Mouse (Mus musculus) limb, embryonic 11.5 days (tissue): Measurements from ENCODE around the gene Sult1a1. TPM values are rescaled to one million over a fixed set of nuclear protein-coding genes. Genes with fewer than 3 reads are reported as not detected.
A peak's percentile ranks its signal among the peaks of the same experiment; 100 is the strongest.

Source experiments
- ATAC-seq: fragments of 200-750 bp; cut with Nextera tagmentation; 2 replicates; pipeline ENCODE4 v1.8.0; 2017; ENCODE audit warnings: low read depth; ENCODE audit not compliant: insufficient number of reproducible peaks, low FRiP score, low TSS enrichment
- DNase-seq: peaks from one replicate; pipeline ENCODE4 v3.0.0-alpha.2; 2015; ENCODE audit warnings: low spot score
- H3K27ac ChIP-seq: fragments of 300-500 bp; sonication (generic); replicated peaks from 2 replicates; pipeline ENCODE4 v1.5.1; 2014; ENCODE audit warnings: low read depth, mild to moderate bottlenecking, low read length
- H3K27me3 ChIP-seq: fragments of 300-500 bp; sonication (generic); 2 replicates; pipeline ENCODE4 v1.6.1; 2014; ENCODE audit warnings: mild to moderate bottlenecking, low read length, mixed read lengths; ENCODE audit not compliant: control insufficient read depth, insufficient read depth
- H3K36me3 ChIP-seq: fragments of 300-500 bp; sonication (generic); 2 replicates; pipeline ENCODE4 v1.6.1; 2014; ENCODE audit warnings: mild to moderate bottlenecking, low read length, moderate library complexity, mixed read lengths; ENCODE audit not compliant: control insufficient read depth, insufficient read depth
- H3K4me1 ChIP-seq: fragments of 300-500 bp; sonication (generic); 2 replicates; pipeline ENCODE4 v1.6.1; 2014; ENCODE audit warnings: low read length, mixed read lengths; ENCODE audit not compliant: control insufficient read depth, insufficient read depth
- H3K4me2 ChIP-seq: fragments of 300-500 bp; sonication (generic); 2 replicates; pipeline ENCODE4 v1.6.1; 2014; ENCODE audit warnings: low read depth, mild to moderate bottlenecking, moderate library complexity; ENCODE audit not compliant: severe bottlenecking
- H3K4me3 ChIP-seq: fragments of 300-500 bp; sonication (generic); 2 replicates; pipeline ENCODE4 v1.5.1; 2014; ENCODE audit warnings: low read depth, low read length
- H3K9ac ChIP-seq: fragments of 300-500 bp; sonication (generic); 2 replicates; pipeline ENCODE4 v1.6.1; 2014; ENCODE audit warnings: mild to moderate bottlenecking, low read length
- H3K9me3 ChIP-seq: fragments of 300-500 bp; sonication (generic); 2 replicates; pipeline ENCODE4 v1.6.1; 2016; ENCODE audit warnings: low read length; ENCODE audit not compliant: control insufficient read depth
- WGBS: fragments of 180-500 bp; shearing (Covaris S2); extraction: QIAGEN DNeasy Blood & Tissue Kit; methylation state at CpG from one replicate; pipeline ENCODE4 v1.1.7; 2014; 5-methylcytosine and 5-hydroxymethylcytosine counted together
- polyA plus RNA-seq: library from polyadenylated mRNA; unstranded; fragments of >200 nt; fragmentation: Nextera tagmentation; extraction: Ambion mirVana; gene quantifications from 2 replicates; pipeline ENCODE4 v1.2.1, GENCODE M21; 2014

Gene Sult1a1
- polyA plus RNA-seq, 1 experiment from 2014 or later = 0.23 TPM

DNA sequence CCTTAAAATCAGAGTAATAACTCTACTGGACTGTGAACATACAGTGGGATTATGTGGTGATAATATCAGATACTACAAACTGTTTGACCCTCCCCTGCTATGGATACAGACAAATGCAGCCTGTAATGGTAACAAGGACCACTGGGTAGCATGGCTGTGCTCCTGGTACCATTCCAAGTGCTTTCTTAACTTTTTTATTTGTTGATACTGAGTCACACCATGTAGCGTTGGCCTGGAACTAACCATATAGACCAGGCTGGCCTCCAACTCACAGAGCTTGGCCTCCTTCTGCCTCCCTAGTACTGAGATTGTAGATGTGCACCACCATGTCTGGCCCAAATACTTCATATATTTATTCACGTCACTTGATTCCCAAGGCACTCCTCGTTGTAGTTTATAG, 11.0 kb downstream of the Sult1a1 start:
- H3K9me3 ChIP-seq = no peaks in the 10 kb centered on the region
- H3K4me2 ChIP-seq = no peak overlapping the region
- ATAC-seq (no peak), DNase-seq (no peak)
- H3K9ac ChIP-seq = no peak overlapping the region
- no peaks in the 10 kb centered on the region for H3K4me1 ChIP-seq
- H3K27ac ChIP-seq = no peak overlapping the region
- H3K36me3 ChIP-seq = peaks cover 5% of the 10 kb centered on the region; the same call in 1 of the 2 replicates
- H3K4me3 ChIP-seq = no peak overlapping the region
- no peaks in the 10 kb centered on the region for H3K27me3 ChIP-seq
- WGBS = 95% methylated on average over 3 of the region's 3 CpGs

DNA sequence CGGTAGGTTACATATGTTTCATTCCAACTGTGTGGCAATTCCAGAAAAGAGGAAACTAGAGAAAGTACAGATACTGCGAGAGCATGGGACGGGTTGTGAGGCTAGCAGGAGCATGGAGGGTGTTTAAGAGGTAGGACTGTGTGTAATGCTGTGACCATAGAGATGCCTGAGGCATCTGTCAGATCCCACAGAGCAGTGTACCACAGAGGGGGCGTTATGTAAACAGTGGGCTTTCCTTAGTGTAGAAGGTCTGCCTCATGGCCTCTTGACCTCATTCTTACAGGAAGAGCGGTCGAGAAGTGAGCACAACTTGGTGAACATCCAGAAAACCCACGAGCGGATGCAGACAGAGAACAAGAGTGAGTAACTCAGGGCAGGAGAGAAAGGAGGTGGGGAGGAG, 12.6 kb downstream of the Sult1a1 start:
- Histone ChIP-seq H3K36me3 (peaks cover 5% of the 10 kb centered on the region; the same call in 1 of the 2 replicates), H3K9me3 (no peaks in the 10 kb centered on the region), H3K9ac (no peak overlapping the region), H3K27ac (no peak overlapping the region), H3K27me3 (no peaks in the 10 kb centered on the region), H3K4me1 (no peaks in the 10 kb centered on the region), H3K4me2 (no peak overlapping the region), H3K4me3 (no peak overlapping the region)
- WGBS = 78% methylated on average over 8 of the region's 8 CpGs
- DNase-seq = no peak
- ATAC-seq = no peak

DNA sequence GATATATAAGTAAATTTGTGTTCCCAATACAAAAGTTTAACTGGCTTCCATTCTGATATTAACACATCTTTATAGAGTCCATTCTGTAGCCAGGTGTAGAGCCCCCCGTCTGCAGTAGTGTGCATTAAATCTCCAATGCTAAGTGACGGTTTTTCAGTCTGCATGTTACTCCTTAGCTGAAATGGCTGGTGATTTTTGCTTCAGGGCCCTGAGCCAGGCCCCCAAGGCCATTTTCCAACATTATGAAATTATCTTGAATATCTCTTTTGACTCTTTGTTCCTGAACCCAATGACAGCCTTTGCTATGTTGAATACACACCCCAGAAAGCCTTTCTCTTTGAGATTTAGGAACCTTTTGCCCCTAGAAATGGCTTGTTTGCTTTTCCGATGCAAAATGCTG, 16.5 kb downstream of the Sult1a1 start:
- no peaks in the 10 kb centered on the region for H3K9me3 ChIP-seq
- ATAC-seq = no peak
- H3K4me1 ChIP-seq = no peaks in the 10 kb centered on the region
- 83% methylated on average over 3 of the region's 3 CpGs for WGBS
- no peaks in the 10 kb centered on the region for H3K36me3 ChIP-seq
- no peak overlapping the region for H3K27ac ChIP-seq
- H3K9ac ChIP-seq = no peak overlapping the region
- no peak overlapping the region for H3K4me2 ChIP-seq
- no peaks in the 10 kb centered on the region for H3K27me3 ChIP-seq
- no peak overlapping the region for H3K4me3 ChIP-seq
- no peak for DNase-seq

DNA sequence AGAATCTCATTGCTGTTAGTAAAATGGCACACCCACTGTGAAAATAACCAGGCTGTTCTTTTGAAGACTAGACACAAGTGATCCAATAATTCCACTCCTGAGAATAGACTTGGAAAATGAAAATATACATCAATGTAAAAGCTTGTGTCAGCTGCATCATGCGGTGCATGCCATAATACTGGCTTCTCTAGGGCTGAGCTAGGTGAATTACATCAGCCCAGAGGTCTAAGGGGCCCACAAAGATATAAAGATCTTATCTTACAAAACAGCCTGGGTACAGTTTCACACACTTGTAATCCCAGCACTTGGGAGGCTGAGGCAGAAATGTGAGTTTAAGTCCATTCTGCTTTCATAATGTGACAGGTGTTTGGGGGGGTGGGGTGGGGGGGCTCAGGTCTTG, 18.7 kb downstream of the Sult1a1 start:
- 89% methylated on average over 1 of the region's 1 CpGs for WGBS

DNA sequence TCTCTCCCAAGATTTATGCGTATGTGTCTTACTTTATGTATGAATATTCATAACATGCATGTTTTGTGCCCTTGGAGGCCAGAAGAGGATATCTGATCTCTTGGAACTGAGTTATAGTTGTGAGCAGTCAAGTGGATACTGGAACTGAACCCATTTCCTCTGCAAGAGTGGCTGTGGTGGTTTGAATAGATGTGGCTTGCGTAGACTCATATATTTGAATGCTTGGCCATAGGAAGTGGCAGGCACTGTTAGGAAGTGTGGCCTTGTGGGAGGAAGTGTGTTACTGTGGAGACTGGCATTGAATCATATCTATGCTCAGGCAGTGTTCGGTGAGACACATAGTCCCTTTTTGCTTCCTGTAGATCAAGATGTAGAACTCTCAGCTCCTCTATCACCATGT, 20.5 kb downstream of the Sult1a1 start:
- no peak for ATAC-seq
- no peaks in the 10 kb centered on the region for H3K36me3 ChIP-seq
- no peaks in the 10 kb centered on the region for H3K4me1 ChIP-seq
- no peaks in the 10 kb centered on the region for H3K9me3 ChIP-seq
- no peak overlapping the region for H3K9ac ChIP-seq
- no peak overlapping the region for H3K4me2 ChIP-seq
- H3K27ac ChIP-seq = no peak overlapping the region; the same call in 1 of the 2 replicates
- no peak for DNase-seq
- no peaks in the 10 kb centered on the region for H3K27me3 ChIP-seq
- H3K4me3 ChIP-seq = no peak overlapping the region
- WGBS = 93% methylated on average over 3 of the region's 3 CpGs

More for the DNA sequence above, 18.7 kb downstream of the Sult1a1 start:
- no peak overlapping the region for H3K4me2 ChIP-seq
- no peaks in the 10 kb centered on the region for H3K9me3 ChIP-seq
- H3K4me3 ChIP-seq = no peak overlapping the region
- no peak overlapping the region for H3K9ac ChIP-seq
- no peak for ATAC-seq
- H3K36me3 ChIP-seq = no peaks in the 10 kb centered on the region
- no peaks in the 10 kb centered on the region for H3K27me3 ChIP-seq
- no peak overlapping the region for H3K27ac ChIP-seq
- H3K4me1 ChIP-seq = no peaks in the 10 kb centered on the region
- DNase-seq = no peak

DNA sequence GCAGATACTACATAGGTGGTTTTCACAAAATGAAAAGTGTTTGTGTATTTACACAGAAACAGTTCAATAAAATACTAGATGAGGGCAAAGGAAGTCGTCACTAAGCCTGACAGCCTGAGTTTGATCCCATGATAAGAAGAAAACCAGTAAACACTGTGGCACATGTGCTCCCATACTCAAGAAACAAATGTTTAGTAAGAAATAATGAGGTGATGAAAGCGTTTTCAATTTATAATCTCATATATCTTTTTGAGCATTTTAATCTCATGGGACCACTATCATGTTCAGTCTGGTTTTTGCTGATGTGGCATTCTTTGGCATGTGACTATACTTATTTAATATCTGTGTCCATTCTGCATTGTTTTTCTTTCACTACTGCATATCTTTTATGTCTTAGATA, 22.2 kb downstream of the Sult1a1 start:
- H3K4me2 ChIP-seq = no peak overlapping the region

DNA sequence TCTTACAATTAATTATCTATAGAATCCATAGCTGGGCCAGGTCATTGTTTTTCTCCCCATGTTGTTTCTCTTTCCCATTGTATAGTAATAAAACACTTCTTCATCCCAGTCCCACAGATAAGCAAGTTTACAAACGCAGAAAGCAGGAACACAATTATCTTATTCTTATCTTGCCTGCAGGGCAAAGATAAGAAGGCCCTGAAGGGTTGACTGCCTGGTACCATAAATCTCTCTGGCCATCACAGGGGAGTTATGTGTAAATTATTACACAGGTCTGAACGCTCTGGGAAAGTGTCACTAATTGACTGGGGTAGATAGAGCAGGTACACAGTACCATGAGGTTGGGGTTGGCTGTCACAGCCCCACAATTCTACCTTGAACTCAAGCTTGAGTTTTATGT, 25.4 kb downstream of the Sult1a1 start:
- ATAC-seq = no peak
- 67% methylated on average over 2 of the region's 2 CpGs for WGBS
- peaks cover 4% of the 10 kb centered on the region; the same call in 1 of the 2 replicates for H3K4me1 ChIP-seq

More for the DNA sequence above, 22.2 kb downstream of the Sult1a1 start:
- Histone ChIP-seq H3K27me3 (no peaks in the 10 kb centered on the region), H3K27ac (no peak overlapping the region), H3K4me3 (no peak overlapping the region), H3K36me3 (no peaks in the 10 kb centered on the region), H3K9me3 (no peaks in the 10 kb centered on the region), H3K4me1 (peaks cover 4% of the 10 kb centered on the region; the same call in 1 of the 2 replicates), H3K9ac (no peak overlapping the region)
- 83% methylated on average over 2 of the region's 2 CpGs for WGBS
- ATAC-seq (no peak), DNase-seq (no peak)

DNA sequence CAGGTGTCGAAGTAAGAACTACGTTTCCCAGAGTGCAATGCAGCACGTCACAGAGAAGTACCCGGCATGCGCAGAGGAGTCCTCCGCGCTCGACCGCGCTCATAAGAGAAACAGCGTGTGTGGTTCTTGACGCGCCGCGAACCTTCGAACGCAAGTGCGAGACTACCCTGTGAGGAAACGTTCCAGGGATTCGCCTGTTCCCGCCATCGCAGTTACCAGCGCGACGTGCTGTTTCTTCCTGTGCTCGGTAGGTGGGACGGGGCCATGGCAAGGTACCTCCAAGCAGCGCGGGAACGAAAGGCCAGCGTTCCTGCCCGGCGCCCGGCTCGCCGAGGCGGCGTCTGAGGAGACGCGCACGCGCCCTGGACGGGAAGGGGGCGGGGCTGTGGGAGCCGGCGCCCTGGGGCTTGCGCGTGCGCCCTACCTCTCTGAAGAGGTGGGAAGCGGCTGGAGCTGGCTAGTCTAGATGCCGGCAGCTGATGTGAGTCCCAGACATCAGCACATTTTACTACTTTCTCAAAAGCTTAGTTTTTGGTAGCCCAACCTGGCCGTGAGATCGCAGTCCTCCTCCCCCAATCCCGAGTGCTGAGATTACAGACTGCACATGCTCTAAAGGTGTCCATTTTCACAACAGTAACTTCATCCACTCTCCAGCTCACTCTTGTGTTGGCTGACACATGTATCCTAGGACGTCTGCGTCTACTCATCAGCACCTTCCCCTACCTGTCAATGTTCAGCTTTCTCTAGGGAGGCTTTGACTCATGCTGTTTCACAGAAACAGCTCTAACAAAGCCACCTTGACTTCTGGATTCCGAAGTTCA, 26.8 kb downstream of the Sult1a1 start, which contains the start of gene Sgf29:
TSS of gene Sgf29 (plus strand) at position 79 of the 821 bp plus-strand sequence.
- peak; percentile 92 for DNase-seq
- Histone ChIP-seq H3K27ac (peak within 1 kb of the TSS; percentile 80), H3K27me3 (no peaks in the 10 kb centered on the region), H3K4me3 (peak within 1 kb of the TSS; percentile 49), H3K36me3 (no peaks in the 10 kb centered on the region), H3K9ac (peak within 1 kb of the TSS; percentile 81), H3K4me1 (peaks cover 4% of the 10 kb centered on the region; the same call in 1 of the 2 replicates), H3K4me2 (peak within 1 kb of the TSS; percentile 74), H3K9me3 (no peaks in the 10 kb centered on the region)
- under 1% methylated on average over 57 of the region's 57 CpGs for WGBS
- ATAC-seq = peak; percentile 94

More for the DNA sequence above, 25.4 kb downstream of the Sult1a1 start:
- no peak overlapping the region for H3K9ac ChIP-seq
- DNase-seq = no peak
- H3K9me3 ChIP-seq = no peaks in the 10 kb centered on the region
- H3K27me3 ChIP-seq = no peaks in the 10 kb centered on the region
- H3K27ac ChIP-seq = no peak overlapping the region
- no peak overlapping the region for H3K4me2 ChIP-seq
- no peaks in the 10 kb centered on the region for H3K36me3 ChIP-seq
- H3K4me3 ChIP-seq = no peak overlapping the region
